Mouse (Mus musculus): ENCODE measurements around the gene Ccdc157.

The Ccdc157 gene

DNA sequence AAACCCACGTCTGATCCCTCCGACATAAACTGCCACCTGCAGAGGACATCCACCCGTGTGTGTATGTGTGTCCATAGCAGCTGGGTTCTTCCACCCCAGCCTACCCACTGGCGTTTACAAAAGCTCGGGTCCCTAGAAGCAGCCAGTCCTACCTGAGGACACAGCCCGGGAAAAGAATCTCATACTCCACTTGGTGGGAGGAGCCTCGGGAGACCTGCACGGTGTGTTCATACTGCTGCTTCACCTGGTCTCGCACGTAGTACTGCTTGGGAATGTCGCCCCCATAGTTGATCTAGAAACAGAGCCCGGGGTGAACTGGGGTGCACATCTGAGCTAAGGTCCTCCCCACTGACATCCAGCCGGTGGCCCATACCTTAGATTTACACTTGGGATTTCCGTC is 56.6 kb downstream of the Ccdc157 start:
- in situ Hi-C loops (cut with MboI, MseI): no loop called here

DNA sequence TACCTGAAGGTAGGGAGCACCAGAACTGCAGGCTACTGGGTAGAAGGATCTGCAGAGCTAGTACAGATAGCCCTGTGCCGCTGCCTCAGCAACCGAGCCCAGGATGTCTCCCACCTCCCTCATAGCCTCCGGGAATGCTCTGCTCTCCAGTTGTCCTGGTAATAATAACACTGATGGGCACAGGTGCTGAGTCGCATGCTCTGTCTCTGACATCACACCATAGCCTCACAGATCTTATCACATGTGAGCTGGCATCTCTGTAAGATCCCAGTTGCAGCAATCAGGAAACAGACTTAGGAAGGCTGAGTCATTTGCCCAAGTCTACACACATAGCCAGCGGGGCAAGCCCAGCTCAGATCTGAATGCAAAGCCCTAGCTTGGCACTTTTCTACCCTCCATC is 58.2 kb downstream of the Ccdc157 start:
- in situ Hi-C loops (cut with MboI, MseI): no loop called here

DNA sequence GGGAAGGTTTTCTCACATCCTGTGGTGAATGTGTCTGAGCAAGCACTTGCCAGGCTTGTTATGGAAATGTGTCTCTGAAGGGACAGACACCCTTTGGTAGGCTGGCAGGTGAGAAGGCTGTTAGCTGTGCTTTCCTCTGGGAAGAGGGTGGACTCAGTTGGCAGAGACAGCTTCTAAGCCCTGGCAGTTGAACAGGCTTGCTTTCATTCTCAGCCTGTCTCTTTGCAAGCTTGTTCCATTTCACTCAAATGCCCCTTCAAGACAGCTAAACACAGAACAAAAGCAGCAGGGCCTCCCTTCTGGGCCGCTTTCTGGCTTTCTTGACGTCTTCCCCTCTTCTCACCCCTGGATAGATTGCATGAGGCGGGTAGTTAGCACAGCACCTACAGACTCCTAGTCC is 60.6 kb downstream of the Ccdc157 start:
- in situ Hi-C loops (cut with MboI, MseI): no loop called here

DNA sequence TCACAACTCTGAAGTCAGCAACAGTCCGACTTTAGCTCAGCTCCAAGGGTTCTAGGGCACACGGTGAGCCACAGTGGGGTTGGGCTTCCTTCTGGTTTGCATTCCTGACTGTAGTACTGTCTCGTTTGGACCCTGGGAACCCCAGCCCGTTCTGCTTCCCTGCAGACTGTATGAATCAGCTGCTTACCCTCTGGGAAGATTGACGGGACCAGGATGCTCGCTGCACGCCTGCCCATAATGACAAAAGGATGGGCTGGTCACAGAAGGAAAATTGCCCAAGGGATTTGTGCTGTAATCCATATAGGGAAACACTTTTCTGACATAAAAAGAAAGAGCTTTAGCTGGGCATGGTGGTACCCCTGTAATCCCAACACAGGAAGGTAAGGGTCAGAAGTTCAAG is 61.3 kb downstream of the Ccdc157 start:
- in situ Hi-C loops (cut with MboI, MseI): no loop called here

DNA sequence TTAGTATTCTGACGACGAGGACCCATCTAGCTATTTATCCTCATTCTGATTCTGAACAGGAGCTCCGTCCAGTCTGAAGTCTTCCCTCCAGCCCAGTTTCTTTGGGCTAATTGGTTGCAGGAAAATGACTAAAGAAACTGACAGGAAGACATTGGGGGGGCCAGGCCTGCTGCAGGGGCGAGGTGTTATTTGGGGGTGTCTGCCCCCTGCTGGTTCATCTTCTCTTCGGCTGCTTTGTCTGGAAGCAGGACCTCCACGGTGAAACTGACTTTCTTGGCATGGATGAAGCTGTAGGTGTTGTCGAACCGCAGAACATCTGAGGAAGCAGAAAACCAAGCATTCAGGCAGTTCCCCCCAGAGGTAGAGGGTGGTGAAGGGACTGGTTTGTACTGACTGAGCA is 62.0 kb downstream of the Ccdc157 start:
- in situ Hi-C loops (cut with MboI, MseI): no loop called here

DNA sequence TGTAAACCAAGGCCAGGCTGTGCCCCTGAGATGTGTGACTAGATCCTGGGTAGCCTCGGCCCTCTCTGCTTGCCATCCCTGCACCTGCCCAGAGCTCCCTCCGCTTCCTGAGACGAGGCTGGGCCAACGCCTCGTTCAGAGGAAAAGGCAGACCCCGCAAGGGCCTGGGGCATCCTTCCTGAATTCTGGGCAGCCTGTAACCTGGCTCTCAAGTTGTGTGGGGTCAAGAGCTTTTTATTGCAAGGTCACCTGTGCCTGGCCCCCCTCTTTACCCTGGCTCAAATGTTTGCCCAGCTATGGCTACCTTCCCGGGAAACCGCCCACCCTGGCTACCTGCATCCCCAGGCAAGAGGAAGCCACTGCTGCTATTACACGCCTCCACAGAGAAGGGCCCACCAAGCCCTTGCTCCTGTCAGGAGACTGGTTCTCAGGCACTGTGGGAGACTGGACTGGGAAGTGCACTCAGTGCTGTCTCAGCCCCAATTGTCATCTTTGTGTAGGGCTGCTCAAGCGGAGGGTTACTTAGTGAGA is 62.9 kb downstream of the Ccdc157 start:
- in situ Hi-C loops (cut with MboI, MseI): no loop called here

DNA sequence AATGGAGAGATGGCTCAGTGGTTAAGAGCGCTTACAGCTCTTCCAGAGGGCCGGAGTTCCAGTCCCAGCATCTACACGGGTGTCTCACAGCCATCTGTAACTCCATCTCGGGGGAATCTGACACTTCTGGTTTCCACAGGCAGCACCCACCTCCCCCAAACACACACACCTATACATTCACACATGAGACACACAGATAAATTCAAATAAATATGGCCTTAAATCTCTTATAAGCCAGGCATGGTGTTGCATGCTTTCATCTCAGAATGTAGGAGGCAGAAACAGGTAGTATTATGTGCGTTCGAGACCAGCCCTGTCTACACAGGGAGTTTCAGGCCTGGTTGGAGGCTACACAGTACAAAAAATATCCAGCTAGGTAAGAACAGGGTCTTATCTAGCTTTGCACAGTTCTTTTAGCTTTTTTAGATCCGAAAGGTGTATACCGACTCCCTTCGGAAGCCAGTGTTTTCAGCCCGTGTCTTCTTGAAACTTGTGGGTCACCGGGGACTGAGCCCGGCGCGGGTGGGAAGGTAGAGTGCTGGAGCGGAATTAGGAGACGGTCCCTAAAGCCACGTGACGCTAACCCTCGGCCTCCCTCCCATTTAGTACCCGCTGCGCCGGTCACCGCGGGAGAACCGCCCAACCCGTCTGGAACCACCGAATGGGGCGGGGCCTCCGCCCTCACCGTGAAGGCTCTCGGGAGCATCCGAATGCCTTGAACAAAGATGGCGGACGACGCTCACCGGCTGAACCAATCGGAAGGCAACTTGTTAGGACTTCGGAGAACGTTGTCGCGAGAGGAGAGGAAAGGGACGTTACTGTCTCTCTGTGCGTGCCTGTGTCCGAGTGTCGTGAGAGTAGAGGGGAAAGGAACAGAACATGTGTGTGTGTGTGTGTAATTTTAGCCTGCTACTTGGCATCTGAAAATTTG is 63.8 kb downstream of the Ccdc157 start:
- in situ Hi-C loops (cut with MboI, MseI): no loop called here

DNA sequence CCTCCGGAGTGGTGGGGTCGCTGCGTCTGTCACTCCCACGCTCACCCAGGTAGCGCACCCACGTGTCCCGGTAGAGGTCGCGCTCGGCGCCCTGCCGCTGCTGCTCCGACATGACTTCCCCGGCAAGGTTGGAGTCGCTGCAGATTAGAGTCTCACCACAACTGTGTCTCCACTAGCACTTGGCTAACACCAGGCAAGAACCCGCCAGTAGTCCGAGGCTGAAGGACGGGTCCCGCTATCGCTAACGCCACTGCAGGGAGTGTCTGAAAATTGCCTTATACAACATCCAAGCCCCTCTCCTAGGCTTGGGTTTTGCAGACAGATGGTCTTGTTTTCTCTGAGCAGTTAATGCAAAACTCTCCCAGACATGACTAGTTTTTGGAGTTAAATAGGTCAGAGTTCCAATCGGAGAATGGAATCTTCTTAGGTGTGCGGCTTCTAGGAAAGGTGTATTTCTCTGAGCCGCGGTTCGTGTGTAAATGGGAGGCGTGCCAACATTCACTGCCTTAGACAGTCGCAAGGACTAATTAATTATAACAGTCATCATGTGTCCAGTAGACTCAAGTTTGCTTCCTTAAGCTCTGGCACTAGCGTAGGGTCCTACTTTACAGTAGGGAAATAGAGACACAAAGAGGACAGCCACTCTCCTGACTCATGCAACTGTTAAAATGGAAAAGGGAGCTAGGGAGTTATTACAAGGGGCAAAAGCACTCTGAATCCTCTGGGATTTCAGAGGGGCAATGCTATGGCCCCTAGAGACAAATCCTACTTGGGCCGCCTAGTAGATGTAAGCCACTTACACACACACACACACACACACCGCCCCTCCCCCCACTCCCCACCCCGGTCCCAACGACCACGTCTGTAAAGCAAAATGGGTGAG is 64.7 kb downstream of the Ccdc157 start, which contains the start of gene Mtfp1:
TSS of gene Mtfp1 (minus strand) at position 275 of the 883 bp plus-strand sequence.
- in situ Hi-C loops (cut with MboI, MseI): no loop called here

DNA sequence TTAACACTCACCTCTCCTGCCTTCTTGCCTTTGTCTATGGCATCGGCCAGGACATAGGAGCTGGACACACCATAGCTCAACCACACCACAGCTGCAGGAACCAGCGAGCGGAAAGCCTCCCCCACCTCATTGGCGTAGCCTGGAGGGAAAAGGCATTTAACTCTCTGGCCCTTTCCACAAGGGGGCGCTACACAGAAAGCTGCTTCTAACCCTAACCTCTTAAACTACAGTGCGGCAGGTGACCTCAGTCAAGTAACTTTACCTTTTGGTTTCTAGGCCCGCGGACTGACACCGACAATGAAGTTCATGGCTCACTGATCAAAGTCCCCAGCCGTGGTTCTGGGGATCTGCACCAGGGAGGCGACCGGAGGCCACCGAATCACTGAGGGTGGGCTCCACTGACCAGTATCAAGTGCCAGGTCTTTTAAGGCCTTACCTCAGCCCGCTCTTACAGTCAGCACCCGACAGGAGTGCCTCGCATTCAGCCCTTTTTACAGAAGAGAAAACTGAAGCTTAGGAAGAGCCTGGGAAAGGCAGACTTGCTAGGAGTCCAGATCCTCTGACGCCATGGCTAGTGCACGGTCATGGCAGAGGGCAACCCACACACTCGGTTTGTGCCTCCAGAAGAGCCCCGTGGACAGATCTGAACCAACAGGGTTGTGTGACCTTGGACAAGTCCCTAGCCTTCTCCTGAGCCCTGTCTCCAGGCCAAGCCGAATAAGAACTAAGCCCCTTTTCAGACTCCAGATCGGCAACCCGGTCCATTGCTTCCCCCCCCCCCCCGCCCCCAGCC is 65.5 kb downstream of the Ccdc157 start:
- in situ Hi-C loops (cut with MboI, MseI): no loop called here

DNA sequence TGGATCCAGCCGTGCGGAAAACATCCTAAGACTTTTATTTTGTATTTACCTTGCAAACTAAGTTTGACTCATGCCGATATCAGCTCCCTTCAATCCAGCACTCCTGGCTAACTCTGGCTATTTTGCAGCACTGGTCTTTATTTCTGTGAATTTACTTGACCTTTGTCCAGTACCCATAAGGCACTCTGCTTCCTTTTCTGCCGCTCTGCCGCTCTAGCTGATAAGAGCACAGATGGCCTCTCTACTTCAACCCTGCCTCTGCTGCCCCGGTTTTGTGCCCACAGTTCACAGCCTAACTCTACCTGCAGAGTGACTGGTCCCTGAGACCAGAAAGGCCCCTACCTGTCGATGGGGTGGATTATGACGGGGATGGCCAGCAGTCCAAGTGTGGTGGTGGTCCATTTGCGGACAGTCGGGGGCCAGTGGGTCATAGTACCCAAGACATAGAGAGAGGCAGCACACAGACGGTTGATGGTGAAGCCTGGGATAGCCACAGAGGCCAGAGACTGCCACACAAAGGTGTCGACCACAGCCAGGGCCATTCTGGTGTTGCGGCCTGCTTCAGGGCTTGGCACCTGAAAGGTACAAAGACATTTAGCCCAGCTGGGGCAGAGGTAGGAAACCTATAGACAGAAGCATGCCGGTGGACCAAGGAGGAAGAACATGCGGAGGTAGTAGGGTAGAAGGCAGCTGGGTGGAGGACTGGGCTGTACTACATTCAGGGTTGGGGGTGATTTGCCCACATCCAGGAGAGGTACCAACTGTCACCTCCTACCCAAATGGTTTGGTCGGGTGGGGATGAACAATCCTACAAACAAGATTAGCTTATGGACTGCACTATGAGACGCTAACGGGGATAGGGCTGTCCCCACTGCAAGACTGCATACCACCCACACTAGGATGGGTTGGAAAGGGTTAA is 66.4 kb downstream of the Ccdc157 start:
- in situ Hi-C loops (cut with MboI, MseI): no loop called here

Data from T-helper 1 cell (primary cell).